Mouse (Mus musculus) erythroblast, embryonic 14.5 days (primary cell): ENCODE data around the gene S1pr3.

Experiments used
- GATA1 ChIP-seq: IDR thresholded peaks from 2 replicates; pipeline ENCODE4 v1.6.1; 2012; ENCODE audit warnings: low read length, inconsistent platforms, mixed read lengths
- TAL1 ChIP-seq: IDR thresholded peaks from 3 replicates; pipeline ENCODE4 v1.6.1; 2012; ENCODE audit warnings: low read length, inconsistent platforms, mixed read lengths

GRCm38 (mm10) chr13:51411696-51412430 is 3.4 kb downstream of the S1pr3 start:
- TF ChIP-seq TAL1 (no peak), GATA1 (no peak)
